Mouse (Mus musculus): ENCODE measurements around the gene Cep57l1.

Gene Cep57l1

DNA sequence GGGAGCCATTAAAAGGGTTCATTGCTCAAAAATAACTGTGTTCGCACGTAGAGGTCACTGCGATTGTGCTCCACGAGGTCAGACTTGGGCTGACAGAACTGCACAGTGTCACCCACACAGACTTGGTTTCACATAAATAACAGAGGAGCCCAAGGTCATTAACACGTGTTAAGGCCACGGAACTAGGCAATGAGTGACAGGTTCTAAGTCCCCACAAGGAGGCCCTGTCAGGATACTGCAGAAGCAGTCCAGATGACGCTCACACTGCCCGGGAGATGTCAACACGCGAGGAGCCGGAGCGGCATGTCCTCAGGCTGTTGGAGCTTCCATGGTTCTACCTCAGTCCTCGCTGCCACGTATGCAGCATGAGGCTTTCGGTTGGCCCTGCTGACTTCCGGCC lies 72.4 kb downstream of the Cep57l1 start:
- DNase-seq (ENCODE audit: low read depth), result no peak

DNA sequence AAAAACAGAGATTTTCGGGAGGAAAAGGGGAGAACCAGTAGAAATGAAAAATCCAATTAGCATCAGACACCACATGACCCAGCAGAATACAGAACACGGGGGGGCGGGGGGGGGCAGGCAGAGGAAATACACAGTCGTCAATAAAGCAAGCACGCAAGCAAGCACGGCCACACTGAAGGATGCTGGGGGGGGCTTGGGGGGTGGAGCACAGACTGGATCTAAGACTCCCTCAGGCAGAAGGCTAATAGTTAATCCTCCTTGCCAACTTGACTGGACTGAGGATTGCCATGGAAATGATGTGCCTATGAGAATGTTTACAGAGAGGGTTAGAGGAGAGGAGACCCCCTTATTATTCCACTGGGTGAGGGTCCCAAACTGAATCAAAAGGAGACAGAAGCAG lies 74.3 kb downstream of the Cep57l1 start:
- no peak for DNase-seq (ENCODE audit: low read depth)

DNA sequence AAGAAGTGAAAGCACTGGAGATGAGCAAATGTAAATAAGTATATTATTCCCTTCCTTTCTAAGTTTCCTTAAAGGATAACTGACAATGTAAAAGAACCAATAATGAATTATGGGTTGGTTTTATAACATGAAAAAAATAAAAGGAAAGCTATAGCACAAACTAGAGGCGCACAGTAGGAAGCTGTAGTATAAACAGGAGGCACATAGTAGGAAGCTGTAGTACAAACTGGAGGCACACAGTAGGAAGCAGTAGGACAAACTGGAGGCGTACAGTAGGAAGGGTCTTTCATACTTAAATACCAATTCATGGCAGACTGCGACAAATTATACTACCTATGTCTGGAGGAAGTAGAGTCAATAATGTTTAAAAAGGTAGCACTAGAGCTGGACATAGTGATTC lies 76.5 kb downstream of the Cep57l1 start:
- DNase-seq (ENCODE audit: low read depth), result no peak

DNA sequence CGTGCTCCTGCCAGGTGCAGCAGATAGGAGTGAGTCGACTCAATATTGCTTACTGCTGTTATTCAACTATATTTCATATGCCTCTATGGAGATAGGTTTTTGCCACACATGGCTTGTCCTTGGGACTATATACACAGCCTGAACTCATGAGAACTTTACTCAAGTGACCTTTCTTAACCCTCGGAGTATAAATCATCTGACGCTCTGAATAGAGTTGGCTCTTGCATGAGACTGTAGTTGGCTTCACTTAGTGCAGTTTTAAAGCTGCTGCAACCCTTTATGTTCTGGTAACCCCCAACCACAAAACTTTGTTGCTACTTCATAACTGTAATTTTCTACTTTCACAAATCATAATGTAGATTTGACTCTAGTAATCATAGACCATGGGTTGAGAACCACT lies 77.7 kb downstream of the Cep57l1 start:
- peak; percentile 36 for DNase-seq (ENCODE audit: low read depth)

DNA sequence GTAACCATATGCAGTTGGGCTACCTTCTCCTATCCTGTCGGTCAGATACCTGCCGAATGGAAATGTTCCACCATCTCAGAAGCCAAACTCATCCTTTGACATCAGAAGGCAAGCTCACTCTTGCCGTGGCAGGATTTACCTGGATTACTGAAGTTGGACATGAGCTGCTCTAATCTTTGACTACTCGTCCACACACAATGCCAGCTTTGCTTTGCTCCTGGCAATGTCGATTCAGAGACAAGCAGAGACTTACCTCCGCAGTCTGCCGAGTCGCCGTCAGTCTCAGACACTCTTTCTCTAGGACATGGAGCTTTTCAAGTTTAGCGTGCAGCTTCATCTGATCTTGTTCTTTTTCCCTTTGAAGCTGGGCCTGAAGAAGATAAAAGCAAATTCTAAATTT lies 78.9 kb downstream of the Cep57l1 start:
- no peak for DNase-seq (ENCODE audit: low read depth)

DNA sequence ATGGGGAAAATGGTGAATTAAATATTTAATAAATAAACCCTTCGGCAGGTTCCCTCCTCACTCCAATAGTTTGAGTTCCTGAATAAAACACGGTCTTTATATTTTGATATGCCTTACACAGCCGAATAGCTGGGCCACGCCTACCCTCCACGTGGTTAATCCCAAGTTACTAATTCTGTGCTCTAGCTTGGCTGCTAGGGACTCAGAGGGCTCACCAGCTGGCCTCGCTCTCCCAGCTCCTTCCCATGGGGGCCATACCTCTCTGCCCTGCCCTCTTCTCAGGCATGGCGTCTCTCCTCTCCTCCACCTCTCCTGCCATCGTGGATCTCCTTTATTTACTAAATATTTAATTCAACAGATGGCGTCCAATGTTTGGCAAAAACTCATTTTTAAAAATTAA lies 83.5 kb downstream of the Cep57l1 start:
- DNase-seq (ENCODE audit: low read depth), result no peak

DNA sequence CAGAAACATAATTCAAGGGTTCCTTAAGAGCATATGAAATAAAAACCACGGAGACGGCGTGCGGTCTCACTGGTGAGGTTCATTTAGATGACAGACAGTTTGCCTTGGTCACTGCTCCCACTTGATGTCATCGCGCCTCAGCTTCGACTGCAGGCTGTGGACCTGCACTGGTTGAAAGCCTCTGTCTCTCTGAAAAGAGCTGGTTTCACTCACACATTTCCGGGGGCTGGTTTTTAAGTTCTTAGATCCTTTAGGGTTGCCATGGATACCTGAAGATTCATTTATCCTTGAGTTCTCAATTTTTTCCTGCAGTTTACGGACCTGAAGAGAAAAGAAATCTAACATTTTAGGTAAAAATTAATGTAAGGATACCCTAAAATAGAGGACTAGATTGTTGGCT lies 90.1 kb downstream of the Cep57l1 start:
- no peak for DNase-seq (ENCODE audit: low read depth)

DNA sequence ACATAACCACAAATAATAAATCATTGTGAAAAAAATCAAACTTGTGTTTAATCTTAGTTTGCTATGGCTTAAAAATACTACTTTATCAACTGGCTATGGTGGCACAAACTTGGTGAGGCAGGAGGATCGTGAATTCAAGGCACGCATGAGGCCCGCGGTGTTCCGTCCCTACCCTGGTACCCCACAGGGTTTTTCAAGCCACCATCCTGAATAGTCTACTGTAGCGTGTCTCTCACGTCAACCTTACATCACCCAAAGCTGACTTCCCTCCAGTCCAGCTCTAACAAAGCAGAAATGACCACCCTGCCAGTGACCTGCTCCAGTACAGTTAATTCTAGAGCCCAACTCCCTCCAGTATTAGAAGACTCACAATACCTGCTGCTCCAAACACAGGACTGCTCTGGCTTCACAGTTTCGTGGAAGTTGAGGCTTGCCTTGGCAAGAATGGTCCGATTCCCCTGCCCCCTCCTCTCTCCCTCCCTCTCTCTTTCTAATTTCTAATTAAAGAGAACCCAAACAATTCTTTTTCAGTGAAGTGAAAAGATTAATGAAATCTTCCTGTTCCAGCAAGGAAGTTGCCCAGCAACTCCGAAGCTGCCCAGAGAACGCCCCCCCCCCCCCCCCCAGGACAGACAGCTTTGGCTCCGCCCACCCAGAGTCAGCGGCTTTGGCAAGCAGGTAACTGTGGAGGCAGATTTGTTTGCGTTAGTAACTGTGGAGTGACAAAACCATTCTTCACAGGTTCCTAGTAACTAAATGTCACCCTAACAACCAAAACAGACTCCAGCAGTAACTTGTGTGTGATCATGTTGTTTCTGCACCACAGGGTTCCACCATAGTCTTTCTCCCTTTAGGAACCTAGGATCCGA lies 93.4 kb downstream of the Cep57l1 start, which contains the start of gene Ccdc162:
Gene Ccdc162 (minus strand): TSS at position 606 of the 869 bp plus-strand sequence.
- peak; percentile 24 for DNase-seq (ENCODE audit: low read depth)

DNA sequence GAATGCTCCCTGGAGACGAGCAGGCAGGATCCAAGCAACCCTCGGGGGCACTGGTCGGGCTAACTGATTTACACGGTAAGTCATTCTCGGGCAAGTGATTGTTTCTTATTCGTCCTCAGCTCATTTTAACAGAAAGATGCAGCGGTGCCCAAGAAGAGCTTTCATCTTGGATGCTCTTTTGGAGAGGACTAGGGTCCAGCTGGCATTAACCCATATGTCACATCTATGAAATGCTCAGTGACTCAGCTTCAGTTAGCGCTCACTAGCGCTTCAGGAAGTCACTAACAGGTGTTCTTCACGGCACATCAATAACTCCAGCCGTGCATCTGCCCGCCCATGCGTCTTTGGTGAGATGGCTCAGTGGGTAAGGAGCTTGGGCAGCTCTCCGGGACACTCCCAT lies 94.1 kb downstream of the Cep57l1 start:
- DNase-seq (ENCODE audit: low read depth), result no peak

DNA sequence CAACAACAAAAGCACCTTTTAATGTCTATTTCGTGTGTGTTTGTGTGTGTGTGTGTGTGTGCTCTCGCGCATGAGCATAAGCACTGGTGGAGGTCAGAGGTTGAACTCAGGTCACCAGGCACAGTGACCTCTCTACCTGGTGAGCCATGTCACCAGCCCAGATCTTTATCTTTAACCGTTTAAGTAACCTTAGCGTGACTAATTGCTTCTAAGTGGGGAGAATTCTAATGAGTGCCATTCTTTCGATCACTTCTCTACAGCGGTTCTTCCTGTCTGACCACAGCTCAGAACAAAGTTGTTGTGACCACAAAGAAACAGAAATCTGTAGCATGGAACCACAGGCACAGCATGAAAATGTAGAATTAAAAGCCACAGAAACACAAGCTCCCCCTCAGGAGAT lies 98.2 kb downstream of the Cep57l1 start:
- DNase-seq (ENCODE audit: low read depth), result no peak

DNA sequence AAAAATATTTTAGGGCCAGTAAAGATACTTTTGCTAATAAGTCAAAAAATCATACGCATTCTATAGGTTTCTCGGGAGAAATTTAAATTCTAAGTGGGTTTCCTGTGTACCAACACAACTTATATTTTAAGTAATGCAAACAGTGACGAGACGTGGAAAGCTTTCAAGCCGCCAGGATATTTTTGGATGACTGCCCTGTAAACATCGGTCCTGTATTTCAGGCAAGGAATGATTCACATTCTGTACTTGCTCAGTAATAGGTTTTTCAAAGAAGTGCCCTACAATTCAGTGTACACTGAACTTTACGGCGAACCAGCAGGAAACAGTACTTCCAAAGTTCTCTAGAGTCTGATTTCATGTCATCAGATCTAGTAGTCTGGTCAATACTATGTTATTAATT lies 98.9 kb downstream of the Cep57l1 start:
- peak; percentile 48 for DNase-seq (ENCODE audit: low read depth)

DNA sequence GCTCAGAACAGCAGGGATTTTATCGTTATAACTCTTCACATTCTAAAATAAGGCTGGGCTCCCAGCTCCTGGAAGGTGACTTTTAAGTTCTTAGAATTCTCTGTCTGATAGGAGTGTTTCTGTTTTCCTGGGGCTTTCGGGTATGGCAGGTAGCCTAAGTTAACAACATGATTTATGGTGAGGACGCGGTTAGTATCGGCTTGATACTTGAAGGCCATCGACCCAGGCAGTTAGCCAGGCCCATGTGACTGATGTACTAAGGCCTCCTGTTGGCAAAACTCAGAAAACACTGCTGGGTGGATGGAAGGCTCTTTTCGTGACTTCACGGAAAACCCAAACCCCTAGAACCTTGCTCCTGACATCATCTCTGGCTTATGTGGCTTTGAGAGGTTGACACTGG lies 100.3 kb downstream of the Cep57l1 start:
- no peak for DNase-seq (ENCODE audit: low read depth)

DNA sequence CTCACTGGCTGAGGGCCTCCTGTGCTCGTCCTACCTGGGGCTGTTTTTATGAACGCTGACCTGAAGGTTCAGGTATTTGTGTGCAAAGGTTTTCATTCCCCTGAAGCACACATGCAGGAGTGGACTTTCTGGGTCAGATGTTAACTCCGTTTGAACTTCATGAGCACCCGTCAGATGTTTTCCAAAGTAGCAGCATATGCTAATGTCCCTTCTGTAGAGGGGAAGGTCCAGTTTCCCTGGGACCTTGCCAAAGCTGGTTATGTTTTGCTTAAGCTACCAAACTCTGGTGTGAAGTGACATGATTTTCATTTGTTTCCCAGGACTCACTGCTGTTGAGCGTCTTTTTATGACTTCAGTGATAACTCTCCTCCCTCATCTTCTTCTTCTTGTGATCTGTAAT lies 110.0 kb downstream of the Cep57l1 start:
- no peak for DNase-seq (ENCODE audit: low read depth)

DNA sequence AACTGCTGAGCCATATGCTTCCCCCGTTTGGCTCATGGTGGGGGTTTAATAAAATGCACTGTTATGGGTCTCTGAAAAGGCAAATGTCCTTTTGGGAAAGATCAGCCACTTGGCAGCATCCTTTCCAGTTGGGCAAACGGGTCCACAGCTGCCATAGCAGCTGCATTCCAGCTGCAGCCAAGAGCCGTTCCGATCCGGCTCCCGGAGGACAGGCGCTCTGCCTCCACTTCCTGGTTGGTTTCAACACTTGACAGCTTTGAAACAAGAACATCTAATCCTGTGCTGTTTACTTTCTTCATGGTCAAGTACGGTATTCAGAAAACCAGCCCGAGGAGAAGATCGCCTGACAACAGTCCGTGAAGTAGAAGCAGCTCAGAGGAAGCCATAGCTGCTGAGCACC lies 112.6 kb downstream of the Cep57l1 start:
- DNase-seq (ENCODE audit: low read depth), result no peak

DNA sequence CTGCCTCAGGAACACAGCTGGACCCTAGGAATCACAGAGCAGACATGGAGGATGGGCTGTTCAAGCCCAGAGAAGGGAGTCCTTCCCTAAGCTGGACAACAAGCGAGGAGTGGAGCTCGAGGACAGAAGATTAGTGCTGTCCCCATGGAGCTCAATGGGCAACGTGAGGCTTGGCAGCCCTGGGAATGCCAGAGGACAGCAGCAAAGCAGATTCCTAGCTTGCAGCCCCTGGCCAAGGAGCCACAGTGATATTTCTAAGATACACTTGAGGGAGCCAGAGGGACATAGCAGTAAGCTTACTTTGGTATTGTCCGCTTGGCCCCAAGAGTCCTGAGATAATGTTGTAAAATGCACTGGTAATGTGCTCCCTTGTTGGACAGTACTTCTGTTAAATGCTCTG lies 118.7 kb downstream of the Cep57l1 start:
- peak; percentile 37 for DNase-seq (ENCODE audit: low read depth)

DNA sequence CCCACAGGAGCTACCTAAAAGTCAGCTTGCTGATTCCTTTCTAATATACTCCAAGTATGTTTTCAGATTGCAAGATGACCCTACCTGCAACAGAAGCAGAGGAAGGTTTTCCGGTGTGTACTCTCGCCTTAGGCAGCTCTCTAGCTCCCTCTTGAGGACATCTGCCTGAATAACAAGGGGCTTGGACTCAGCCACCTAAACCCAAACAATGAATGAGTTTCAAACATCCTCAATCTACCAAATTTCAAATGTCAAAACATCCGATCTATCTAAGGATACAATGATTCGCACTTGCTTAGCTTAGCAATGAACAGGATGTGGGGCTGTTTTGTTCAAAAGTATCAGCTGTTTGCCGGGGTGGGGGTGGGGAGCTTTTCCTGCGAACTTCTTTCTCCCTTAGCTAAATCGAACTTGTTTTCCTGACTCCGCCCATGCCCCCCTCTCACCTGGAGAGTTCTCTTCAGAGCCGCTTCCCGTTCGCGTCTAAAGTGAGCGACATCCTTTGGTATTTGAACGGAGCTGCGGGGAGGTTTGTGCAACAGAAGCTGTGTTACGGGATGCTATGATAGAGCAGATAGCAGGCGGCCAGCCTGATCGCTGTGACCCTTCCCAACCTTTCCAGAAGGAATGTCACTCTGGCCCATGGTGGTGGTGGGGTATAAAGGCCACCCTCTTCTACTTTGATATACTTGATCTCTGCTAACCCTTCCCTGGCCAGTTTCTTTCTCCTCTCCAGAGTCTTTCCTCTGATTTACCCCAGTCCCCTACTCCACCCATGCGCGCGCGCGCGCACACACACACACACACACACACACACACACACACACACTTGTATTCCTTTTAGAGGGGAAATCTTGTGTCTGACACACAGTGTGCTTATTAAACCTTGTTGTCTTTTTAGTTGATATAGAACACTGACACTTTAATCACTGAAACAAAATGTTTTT lies 119.5 kb downstream of the Cep57l1 start:
- DNase-seq (ENCODE audit: low read depth), result peak; percentile 81

DNA sequence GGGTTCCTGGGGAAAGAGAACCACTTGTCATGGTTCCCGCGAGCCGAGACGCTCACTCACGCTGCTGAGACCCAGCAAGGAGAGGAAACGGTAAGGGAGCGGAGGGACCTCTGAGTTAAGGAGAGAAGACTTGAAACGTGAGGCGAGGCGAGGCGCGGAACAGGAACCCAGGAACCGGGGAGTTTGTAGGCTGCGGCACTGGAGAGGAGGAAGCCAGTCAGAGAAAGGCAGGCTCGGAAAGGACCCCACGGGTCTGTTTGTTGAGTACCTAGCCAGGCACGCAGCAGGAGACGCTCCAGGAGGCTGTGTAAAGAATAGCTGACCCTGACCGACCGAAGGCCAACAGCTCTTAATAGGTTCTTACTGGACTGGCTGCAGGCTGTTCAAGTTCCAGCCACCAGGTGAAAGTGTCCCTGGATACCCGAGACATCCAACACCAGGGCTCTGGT lies 125.1 kb downstream of the Cep57l1 start:
- DNase-seq (ENCODE audit: low read depth), result no peak

DNA sequence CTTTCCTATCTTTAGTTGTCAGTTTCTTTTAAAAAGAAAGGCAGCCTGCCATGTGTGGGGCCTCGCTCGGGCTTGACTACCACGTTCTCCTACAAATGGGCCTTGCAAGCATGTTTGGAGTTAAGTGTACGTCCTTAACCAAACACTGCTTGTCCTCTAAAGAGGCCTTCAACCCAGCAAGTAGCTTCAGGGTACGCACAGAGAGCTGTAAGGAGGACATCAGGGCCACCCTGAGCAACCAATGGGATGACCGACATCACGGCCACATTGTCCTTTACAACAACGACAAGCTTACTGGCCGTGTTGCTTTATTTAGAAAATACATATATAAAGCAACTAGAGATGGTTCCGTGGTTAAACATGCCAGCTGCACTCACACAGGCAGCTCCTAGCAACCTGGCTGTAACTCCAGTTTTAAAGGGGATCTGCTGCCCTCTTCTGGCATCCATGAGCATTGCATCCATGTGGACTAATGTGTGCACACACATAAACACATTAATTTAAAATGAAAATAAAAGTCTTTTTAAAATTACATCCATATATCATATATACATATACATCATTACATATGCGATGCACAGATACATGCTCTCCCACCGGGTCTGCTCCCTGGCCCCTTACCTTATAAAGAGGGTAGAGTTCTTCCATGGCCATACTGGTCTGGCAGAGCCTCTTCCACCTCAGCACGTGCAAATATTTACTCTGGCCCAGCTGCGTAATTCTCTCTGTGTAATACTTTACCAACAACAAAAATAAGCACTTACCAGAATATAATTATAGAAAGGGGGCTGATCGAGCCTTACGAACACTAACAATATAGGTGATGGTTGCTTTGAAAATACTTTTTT lies 126.9 kb downstream of the Cep57l1 start:
- peak; percentile 96 for DNase-seq (ENCODE audit: low read depth)

DNA sequence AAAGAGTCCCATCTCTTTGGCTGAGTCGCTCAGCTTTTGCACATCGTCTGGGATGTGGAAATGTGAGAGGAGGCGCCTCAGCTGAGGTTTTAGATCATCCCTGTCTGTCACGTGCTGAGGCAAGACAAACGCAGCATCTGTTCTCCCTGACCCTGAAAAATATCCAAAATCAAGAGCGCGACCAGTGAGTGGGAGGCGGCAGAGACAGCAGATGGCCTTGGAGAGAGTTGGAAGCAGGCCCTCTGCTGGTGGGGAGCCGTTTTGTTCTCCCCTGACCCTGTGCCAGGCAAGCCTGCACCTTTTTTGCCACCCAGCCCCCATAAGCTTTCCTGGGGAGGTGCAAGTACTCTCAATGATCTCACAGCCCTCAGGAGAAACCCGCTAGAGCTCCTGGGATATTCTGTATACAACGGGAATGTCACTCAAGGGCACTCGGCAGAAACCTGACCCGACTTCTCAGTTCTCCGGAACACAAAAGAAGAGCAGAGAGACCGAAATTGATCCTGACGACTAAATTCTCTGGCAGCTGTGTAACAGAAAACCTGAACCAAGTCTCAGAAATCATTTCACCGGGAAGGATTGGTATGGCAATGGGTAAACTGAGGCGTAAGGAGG lies 130.8 kb downstream of the Cep57l1 start:
- DNase-seq (ENCODE audit: low read depth), result peak; percentile 83

DNA sequence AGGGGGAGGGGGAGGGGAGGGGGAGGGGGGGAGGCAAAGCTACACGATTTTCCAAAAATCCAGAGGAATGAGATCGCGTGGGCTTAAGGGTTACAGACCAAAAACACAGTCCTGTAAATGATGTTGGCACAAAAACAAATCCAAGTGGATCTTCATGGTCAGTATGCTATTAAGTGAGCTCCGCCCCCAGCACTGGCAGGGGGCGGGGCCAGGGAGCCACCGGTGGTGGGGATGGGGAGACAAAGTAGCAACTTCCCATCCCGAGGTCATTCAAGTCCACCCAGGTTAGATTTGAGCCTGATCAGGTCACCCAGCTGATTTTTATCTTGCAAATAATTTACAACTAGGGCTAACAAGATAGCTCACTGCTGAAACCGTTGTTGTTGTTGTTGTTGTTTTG lies 132.3 kb downstream of the Cep57l1 start:
- DNase-seq (ENCODE audit: low read depth), result no peak

DNA sequence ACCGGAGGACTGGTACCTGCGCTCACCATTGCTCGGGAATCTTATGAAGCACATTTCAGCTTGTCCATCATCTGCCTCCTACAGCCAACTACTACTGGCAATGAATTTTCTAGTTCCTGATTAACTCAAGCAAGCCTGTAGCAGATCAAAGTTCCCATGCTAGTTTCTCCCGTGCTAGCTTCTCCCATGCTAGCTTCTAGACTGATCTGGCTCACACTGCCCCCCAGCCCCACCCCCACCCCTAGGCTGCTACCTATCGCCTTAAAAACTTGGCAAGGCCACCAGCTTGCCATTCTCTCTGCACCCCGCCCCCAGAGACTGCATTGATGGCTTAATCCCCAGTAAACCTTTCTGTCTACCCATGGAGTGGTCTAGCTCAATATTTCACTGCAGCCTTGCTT lies 133.0 kb downstream of the Cep57l1 start:
- DNase-seq (ENCODE audit: low read depth), result no peak

All from NIH3T3 (cell line).